Mouse (Mus musculus) cerebral cortex, adult 2 months (tissue): ENCODE measurements around the gene Sspn.

ENCODE experiments used
- WGBS: fragments of 180-500 bp; shearing (Covaris S2); methylation state at CpG from one replicate; pipeline ENCODE4 v1.1.7; 2018; 5-methylcytosine and 5-hydroxymethylcytosine counted together

Gene Sspn

DNA sequence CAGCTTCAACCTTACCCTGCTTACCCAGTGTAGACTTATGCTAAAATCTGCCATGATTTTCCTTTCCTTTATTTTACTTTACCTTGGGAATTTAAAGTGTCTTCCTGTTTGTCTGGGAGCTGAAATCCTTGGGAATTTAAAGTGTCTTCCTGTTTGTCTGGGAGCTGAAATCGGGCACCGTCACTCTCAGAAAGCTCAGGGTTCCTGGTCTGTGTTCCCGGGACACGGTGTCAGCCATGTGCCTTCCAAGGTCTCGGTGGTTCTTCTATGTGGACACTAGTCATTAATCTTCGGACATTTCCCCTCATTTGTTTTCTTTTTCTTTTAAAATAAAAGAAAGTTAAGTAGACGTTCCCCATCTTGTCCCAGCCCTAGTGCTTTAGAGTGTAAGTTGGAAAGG is 43.3 kb downstream of the Sspn start:
- WGBS, result 78% methylated on average over 7 of the region's 7 CpGs

DNA sequence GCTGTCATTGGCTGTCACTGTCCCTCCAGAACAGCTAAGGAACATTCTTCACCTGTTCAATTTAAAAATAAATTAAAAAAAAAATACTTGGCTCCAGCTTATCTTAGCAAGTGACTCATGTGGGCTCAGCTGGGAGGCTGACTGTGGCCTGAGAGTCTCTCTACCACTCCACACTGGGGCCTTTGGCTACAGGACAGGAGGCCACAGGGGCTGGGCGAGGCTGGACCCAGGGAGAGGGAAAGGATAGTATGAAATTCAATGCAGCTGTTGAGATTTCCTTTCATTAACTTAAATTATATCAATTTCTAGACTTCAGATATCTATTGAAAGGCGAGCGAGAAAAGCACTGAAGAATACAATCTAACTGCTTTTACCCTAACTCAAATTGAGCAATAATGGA is 45.9 kb downstream of the Sspn start:
- 88% methylated on average over 3 of the region's 3 CpGs for WGBS

DNA sequence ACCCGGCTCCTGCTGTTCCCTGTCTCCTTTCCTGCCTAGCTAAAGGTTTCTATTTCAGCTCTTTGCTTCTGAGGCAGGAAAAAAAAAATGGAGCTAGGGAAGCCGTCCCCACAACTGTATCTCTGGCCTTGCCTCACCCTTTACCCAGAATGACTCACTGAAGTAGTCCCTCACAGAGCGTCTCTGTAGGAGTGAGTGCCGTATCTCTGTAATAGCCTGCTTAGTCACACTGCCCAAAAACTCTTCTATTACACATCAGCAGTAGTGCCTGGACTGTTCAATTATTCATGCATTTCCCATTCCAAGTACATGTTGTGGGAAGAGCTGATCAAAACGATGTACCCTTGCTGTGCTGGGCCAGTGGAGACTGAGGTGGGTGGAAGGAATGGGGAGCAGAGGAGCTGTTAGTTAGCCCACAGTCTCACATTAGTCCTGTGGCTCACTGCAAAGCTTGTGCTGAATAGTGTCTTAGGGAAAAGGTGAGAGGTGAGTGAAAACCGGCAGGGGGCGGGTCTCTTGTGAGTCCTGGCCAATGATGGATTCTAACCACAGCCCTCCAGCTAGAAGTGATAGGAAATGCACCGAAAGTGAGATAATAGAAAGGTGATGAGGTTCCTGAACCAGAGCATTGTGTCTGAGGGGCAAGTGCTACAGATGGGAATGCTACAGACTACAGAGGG is 46.5 kb downstream of the Sspn start:
- WGBS, result 57% methylated on average over 8 of the region's 8 CpGs

DNA sequence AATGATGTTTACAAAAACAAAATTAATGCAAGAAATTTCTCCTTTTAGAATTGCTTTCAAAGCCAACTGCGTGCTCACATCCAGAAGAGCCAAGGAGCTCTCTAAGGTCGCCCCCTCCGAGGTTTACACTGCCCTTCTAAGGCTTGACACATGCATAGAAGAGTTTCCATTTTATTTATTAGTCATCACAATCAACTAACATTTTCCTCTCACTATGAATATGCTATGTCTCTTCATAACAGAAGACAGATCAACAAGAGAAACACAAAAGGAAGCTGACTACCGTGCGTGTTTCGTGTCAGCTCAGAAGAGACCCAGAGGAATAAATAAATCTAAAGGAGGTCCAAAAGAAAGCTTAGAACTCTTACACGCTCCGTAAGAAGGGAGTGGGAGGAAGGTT is 49.6 kb downstream of the Sspn start:
- 92% methylated on average over 8 of the region's 8 CpGs for WGBS

DNA sequence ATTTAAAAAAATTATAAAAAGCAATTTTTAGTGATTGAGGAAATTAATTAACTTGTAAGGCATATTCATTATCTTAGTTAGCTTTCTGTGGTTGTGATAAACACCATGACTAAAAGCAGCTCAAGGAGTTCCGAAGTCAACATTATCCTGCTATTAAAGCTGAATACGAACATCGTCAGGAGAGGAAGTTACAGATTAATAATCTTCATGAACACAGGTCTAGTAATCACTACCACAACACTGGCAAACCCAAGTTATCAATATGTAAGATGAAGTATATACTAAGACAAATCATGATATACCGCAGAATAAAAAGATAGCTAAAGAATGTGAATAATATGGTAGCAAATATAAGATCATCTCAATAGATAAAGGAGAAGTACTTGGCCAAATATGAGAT is 50.9 kb downstream of the Sspn start:
- 96% methylated on average over 4 of the region's 4 CpGs for WGBS

DNA sequence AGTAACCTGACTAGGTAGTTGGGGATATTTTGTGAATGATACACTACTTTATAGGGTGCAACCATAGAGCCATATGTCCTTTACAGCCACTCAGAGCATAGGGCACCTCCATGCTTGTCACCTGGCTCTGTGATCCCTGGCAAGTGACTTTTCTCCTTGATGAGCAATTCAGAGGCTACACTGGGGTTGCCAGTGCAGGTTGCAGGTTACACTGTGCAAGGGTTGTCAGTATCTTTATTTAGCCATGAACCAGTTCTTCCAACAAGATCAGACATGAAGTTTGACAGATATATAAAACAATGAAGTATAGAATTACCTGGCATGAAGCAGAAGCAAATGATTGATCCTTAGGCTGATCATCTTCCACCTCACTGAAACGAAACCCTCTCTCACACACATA is 59.1 kb downstream of the Sspn start:
- 86% methylated on average over 1 of the region's 1 CpGs for WGBS

DNA sequence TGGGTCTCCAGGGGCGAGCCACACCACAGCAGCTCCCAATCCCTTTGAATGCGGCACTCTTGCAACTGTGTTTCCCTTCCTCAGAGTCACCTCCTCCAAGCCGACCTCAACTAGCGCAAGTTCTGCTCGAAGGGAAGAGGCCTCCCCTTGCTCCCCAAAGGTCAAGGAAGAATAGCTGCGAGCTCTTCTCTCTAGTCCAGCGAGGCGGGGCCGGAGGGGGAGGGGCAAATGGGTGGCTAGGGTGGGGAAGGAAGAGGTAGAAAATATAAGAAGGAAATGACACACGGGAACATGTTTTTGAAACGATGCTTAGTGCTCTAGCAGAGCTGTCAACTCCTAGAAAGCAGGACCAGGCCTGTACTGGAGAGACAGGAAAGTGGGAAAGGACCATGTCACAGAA is 61.1 kb downstream of the Sspn start:
- 79% methylated on average over 11 of the region's 11 CpGs for WGBS

DNA sequence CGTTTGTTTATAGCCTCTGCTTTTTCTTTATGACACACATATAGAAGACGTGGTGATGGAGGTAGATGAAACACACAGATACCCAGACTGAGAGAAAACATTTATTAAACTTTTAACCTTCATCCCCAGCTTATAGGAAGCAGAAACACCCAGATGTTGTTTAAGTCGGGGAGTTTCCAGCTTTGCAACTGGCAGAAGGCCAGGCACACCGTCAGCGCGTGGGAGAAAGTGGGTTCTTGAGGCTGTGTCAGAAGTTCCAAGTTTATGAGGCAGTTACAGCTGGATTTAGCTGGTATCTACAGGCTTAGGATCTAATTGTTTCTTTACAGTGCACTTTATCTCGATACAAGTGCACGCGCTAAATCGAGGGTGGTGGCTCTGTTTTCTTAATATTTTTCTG is 61.5 kb downstream of the Sspn start:
- WGBS, result 67% methylated on average over 10 of the region's 10 CpGs

DNA sequence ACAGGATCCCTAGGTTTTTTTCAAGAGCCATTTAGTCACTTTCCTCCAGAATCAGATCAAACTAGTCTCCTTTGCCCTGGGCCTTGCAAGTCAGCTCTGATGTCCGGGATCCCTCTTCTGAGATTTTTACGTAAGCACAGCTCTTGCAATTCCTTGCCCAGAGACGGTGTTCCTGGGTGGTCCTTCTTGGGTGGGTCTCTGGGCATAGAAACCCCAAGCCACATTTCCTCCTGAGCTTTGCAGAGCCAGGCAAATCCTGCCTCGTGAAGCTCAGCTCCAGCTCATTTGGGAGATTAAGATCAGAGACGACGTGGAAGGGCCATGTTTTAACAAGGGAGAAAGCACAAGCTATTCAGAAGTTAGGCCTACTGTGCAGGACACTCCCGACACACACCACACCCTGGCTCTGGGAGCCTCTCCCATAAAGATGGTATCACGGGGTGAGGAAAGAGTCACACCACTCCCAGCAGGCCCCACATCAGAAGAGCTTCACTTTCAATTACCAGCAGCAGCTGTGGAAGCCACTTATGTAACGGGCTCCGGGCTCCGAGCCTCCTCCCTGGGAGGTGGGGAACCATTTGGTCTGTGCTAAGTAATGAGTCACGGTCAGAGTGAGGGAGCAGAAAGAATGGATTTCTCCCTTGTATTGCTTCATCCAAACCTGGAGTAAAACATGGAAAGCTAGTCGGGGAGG is 67.0 kb downstream of the Sspn start:
- WGBS, result 29% methylated on average over 13 of the region's 13 CpGs

DNA sequence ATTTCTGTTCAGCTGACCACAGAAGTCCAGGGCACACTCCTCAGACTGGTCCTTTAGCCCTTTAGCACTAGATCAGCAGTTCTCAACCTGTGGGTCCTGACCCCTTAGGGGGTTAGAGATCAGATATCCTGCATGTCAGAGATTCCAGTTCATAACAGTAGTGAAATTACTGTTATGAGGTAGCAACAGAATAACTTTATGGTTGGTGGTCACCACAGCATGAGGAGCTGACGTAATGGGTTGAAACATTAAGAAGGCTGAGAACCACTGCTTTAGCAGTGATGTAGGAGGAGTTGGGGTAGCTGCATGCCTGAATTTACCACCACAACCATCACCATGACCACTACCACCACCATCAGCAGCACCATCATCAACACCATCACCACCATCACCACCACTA is 69.3 kb downstream of the Sspn start:
- 100% methylated on average over 1 of the region's 1 CpGs for WGBS

DNA sequence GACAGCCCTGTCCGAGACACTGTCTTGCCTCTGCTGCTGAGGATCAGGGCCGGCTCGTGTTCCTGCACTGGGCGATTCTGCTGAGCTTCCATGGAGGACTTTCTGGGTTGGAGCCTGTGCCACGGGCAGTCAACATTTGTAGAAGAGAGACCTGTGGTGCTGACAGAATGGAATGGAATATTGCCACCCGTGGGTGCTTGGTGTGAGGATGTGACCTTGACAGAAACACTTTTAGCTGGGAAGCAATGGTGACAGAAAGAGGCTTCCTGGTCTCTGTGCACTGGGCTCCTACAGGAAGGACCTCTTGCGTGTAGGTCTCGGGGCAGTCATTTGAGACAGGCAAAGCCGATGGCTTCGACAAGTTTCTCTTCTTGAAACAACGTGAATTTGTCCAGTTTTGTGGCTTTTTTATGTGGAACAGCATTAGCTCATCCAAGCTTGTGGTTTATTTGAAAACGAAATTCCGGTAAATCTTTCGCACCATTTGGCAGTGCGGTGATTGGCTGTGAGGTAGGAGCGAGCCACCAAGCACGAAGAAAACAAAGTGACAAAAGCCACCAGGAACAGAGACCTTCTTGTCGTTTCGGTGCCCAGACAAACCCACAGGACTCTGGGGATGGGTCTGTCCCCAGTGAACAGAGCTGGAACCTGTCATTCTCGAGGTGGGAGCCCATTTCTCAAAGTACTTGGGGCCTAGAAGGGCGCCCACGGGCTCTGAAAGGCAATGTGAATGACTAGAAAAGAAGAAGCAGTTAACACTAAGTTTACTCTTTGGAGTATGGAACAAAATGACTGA is 70.2 kb downstream of the Sspn start:
- 92% methylated on average over 22 of the region's 22 CpGs for WGBS

DNA sequence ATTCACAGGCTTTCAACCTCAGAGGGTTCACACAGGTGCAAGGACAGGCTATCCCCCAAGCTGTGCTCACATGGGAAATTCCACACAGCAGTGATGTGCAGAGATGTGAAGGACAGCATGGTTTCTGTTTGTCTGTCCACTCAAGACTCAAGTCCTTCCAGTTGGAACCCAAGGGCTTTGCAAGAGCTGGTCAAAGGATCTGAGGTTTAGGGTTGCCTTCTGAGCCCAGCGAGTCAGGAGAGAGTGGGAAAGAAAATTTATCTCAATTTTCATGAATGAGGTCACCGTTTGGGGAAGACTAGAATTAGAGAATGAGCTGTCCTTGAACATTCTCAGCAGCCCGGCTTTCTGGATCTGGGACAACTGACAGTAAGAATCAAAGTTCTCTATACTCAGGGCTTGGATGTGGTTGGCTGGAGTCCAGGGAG is 72.7 kb downstream of the Sspn start:
- 76% methylated on average over 3 of the region's 3 CpGs for WGBS

DNA sequence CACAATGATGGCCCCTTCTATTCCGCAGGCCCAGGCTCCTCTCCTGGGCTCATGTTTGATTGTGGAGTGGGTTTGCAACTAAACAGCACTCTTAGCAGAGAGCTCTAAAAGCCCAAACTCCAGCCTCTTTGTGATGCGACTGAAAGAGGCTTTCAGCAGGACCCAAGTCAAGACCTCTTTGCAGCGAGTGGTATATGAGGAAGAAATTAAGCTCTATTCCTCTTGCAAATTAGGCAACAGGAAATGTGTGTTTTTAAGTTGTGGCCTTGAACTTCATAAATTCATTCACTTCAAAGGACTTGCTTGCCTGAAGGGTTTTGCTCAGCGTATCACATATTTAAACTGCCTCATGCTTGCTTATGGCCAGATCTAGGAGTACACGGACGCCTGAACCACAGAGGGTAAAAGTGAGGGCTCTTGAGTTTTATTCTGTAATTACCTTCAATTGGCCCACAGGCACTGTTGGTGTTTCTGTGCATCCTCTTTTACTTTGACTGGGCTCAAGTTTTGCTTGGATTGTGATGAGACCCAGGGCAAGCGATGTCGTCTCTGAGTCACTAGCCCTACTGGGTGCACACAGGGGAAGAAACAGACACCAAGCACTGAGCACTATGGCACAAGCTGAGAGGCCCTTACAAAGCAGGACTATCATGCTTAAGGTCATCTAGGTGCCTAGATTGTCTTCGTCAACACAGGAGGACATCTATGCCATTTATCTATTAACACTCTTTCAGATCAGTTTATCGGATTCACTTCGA is 73.9 kb downstream of the Sspn start:
- 90% methylated on average over 11 of the region's 11 CpGs for WGBS

DNA sequence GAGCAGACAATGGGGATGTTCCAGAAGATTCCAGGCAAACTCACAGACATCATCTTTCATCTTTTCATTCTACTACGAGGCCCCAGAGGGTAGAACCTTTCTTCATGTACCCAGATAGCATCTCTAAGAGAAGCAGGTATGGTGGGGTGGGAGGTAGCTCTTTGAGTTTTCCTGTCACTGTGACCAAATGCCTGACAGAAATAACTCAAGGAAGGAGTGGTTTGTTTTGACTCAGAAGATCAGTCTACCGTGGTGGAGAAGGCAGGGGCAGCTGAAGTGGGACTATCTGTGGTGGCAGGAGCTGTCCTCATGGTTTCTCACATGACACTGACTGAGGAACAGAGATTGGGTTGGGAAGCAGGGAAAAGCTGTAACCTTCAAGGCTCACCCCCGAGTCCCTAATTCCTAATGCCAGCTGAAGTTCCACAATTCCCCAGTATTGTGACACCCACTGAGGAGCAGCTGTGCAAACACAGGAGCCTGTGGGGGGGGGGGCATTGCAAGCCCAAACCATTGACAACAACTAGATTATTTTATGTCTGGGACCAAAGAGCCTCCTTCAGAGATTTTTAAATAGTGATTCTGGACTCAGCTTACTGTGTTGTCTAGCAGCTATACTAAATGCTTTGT is 74.6 kb downstream of the Sspn start:
- 62% methylated on average over 3 of the region's 3 CpGs for WGBS

DNA sequence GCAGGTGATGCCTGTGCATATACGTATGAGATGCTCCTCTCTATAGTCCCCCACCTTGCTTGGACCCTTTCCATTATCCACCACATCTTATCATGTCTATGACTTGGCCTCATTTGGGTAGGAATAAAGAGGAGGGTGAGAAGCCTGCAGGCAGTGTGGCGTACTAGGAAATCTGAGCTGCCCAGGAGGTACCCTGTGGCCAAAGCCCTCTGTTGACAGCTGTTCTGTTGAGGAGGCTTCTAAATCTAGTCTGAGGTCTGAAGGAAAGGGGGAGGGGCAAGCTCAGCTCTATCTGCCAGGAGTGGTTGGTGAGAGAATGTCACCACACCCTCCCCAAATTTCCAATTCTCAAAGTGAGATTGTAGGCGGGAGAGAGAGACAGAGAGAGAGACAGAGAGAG is 75.3 kb downstream of the Sspn start:
- WGBS, result 80% methylated on average over 3 of the region's 3 CpGs

DNA sequence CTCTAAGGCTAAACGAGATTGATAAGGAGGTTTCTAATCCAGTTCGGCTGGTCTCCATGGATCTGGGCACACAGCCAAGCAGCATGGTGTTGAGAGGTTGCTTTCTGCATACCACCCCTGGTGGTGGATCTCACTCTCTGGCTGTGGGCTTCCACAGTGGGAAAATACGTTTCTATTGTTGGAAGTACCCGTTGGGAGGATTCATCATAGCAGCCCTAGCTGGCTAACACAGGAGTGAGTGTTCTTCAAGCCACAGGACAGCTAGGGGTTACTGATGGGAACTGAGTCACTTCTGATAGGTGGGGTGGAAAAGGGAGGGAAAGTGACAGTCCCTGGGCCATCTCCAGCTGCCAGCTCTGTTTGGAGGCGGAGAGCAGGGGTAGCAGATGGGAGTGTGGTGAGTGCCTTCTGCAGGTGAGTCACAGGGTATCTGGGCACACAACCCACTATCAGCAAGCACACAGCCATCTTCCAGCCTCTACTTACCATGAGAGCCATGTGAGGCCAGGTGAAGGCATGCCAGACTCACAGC is 77.1 kb downstream of the Sspn start:
- WGBS, result 22% methylated on average over 5 of the region's 5 CpGs

DNA sequence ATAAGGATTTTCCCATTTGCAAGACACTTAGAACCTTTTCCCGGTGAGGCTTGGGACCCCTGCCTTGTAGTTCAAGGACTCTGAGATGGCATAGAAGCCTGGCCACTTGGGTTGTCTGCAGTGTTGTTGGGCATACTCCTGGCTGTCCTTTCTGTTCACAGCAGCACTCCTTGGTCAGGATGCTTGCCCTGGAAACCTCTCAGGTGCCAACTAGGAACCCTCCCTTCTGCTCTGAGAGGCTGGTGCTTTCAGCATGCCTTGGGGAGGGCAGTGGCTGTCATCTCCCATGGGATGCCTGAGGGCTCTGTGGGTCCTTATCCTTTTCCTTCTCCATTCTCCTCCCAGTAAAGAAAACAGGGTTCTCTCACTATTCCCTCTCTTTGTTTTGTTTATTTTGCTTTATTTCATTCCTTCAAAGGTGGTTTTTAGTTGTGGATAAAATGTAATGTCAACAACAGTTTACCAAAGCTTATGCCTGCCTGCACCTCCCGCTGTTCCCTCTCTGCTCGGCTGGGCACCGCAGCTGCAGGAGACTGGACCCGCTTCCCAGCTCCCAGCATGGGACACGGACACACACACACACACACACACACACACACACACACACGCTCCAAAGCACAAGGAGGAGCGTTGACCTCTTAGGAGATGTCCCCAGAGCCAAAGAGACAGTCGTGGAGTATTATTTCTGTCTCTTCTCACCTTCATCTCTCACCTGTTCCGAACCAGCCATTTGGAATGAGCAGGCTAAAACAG is 77.9 kb downstream of the Sspn start:
- WGBS, result 66% methylated on average over 10 of the region's 10 CpGs

DNA sequence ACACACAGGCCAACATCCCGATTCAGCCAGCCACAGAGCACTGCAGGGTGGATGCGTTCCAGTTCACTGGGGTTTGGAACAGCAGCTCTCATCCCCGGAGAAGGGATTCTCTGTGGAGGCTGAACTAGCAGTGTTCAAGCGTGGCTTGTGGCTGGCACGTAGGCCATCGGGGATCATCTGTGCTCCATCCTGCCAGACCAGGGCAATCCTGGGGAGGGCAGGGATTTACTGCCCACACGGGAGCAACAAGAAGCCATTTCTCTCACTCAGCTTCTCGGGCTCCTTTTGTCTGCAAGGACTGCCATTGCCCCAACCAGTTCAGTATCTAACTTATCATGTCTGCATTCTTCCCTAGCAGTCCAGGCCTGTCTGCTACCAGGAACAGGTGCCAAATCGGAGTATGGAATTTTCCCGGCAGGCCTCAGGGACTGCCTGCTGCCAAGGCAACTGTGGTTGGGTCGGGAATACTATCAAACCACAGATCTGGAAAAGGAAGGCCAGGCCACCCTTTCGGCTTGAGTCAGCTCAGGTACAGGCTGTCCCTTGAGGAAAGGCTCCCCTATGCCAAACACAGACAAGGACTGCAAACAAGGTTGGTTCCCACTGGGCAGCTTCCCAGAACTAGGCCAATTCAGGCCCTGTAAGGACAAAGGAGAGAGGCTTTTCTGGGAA is 78.8 kb downstream of the Sspn start:
- WGBS, result 45% methylated on average over 12 of the region's 12 CpGs

DNA sequence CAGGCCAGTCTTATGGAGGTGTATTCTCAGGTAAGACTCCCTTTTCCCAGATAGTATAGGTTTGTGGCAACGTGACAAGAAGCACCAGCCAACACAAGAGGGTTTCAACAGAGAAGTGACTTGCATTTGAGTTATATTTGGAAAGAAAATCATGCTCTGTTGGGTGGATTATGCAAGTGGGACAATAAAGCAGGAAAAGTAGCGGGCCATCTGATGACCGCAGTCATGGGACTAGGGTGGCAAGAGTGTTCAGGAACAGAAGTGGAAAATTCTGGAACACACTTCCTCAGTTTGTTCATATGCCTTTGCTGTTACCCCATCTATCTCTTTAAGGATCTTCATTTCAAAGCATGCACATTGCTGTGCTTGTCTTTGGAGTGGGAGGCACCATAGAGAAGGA is 82.9 kb downstream of the Sspn start:
- 84% methylated on average over 3 of the region's 3 CpGs for WGBS
